ENCODE assay signal across 12 mouse cellular contexts in the genomic region with DNA sequence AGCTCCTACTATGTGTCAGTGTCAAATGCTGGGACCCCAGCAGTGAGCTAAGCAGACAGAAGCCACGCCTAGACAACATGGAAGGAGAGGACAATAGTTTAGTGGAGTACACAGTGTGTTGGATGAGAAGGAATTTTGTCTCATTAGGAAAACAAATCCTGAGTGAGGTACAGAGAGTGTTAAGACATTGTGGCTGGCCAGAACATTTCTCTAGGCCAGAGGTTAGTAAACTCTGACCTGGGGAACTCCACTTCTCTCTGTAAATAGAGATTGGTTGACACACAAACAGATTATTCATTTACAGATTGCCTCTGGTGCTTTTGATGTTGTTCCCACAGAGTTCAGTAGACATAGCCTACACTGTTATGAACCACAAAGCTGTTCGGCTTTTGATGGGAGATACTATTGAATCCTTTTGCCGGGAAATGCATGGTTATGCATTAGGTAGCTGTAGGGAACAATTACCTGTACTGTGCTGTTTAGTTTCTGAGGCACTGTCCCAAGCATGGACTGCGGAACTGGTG.
"Had no signal": no experiment of that assay in that cellular context is flagged by ENCODE, and none has a peak within 500 bp of the region (broad histone marks: within the 10 kb centered on the region; RNA-seq: fewer than 3 reads in every experiment).

No protein-coding gene starts in this region.

- H3K9ac ChIP-seq: intestine, embryonic 15.5 days; limb, embryonic 15.5 days; midbrain, embryonic 12.5 days; stomach, embryonic 15.5 days had no signal

- DNase-seq: kidney, adult 18-20 months; kidney, postnatal 10 days; layer of hippocampus, adult 9-11 months; layer of hippocampus, postnatal 36 days; right cerebral cortex, adult 18-20 months; spleen, adult 18-20 months; thymus, adult 2 months; thymus, postnatal 25 days had no signal

- H3K4me2 ChIP-seq: intestine, embryonic 15.5 days; limb, embryonic 15.5 days; midbrain, embryonic 12.5 days; stomach, embryonic 15.5 days had no signal

- H3K27me3 ChIP-seq: intestine, embryonic 15.5 days; stomach, embryonic 15.5 days had no signal

- H3K27ac ChIP-seq: intestine, embryonic 15.5 days; limb, embryonic 15.5 days; midbrain, embryonic 12.5 days; stomach, embryonic 15.5 days had no signal

- ATAC-seq: intestine, embryonic 15.5 days had no signal

- H3K36me3 ChIP-seq: intestine, embryonic 15.5 days; limb, embryonic 15.5 days; midbrain, embryonic 12.5 days; stomach, embryonic 15.5 days had no signal

- H3K4me3 ChIP-seq: intestine, embryonic 15.5 days; limb, embryonic 15.5 days; midbrain, embryonic 12.5 days; stomach, embryonic 15.5 days had no signal

- H3K4me1 ChIP-seq: intestine, embryonic 15.5 days; limb, embryonic 15.5 days; midbrain, embryonic 12.5 days; stomach, embryonic 15.5 days had no signal

- H3K9me3 ChIP-seq: intestine, embryonic 15.5 days; limb, embryonic 15.5 days; midbrain, embryonic 12.5 days; stomach, embryonic 15.5 days had no signal
